Mouse (Mus musculus): ENCODE results near the gene Scaf1. TPM values are rescaled to one million over a fixed set of nuclear protein-coding genes. Genes with fewer than 3 reads are reported as not detected.
"Not testable (repeated sequence)": the region's sequence is repeated elsewhere in the genome, so short reads cannot be mapped to it uniquely, and the experiment has no call there.

Gene Scaf1
- total and polyA plus RNA-seq, 2 experiments from 2014 or later: 45.6 to 77.7 TPM

DNA sequence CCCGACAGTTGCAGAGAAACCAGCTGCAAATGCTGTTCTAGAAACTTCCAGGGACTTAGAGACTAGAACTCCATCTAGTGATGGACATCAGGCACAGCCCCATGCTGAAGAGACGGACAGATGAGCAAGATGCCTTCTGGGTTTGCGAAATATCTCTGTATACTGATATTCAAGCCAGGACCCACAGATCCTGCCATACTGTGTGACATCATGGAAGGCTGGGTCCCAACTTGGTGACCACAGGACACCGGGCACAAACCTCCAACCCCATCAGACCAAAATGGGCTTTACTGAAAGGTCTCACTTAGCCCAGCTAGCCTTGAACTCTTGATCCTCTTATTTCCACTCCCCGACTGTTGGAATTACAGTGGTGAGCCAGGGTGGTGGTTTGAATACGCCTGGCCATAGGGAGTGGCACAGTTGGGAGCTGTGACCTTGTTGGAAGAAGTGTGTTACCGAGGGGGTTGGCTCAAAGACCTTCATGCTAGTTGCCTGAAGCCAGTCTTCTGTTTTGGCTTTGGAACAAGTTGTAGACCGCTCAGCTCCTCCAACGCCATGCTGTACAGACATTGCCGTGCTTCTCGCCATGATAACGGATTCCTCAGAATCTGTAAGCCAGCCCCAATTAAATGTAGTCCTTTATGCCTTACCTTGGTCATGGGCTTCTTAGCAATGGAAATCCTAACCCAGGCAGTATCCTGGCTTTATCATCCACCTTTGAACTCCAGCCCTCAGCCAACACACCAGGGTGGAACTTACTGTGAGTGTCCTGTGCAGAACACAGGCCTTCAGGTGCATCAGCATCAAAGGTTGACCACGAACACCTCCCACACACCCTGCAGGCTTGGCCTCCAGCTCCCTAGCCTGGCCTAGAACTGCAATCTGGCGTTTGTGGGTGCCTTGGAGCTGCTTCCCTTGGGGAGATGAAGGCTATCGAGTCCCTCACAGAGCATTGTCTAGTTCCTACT lies 8.4 kb upstream of the Scaf1 start:
- no peak for DNase-seq (ENCODE audit: low spot score)
- Histone ChIP-seq H3K4me2 (ENCODE audit: low read depth, low read length) (no peak overlapping the region), H3K4me3 (ENCODE audit: low read length) (no peak overlapping the region), H3K27me3 (ENCODE audit: insufficient read depth, low read length) (no peaks in the 10 kb centered on the region), H3K4me1 (ENCODE audit: insufficient read depth, low read length) (no peaks in the 10 kb centered on the region), H3K36me3 (ENCODE audit: insufficient read depth, low read length) (peaks cover 25% of the 10 kb centered on the region), H3K9me3 (ENCODE audit: low read length) (no peaks in the 10 kb centered on the region), H3K27ac (0 out of 2 replicates have a peak overlapping the region, but pooled peaks have one; percentile 9), H3K9ac (replicated peaks; ENCODE audit: low read length) (no peak overlapping the region)
- no peak for ATAC-seq
- no peak for TF ChIP-seq CTCF (IDR thresholded peaks at IDR 0.05; ENCODE audit: low read depth)
- 86% methylated on average over 15 of the region's 15 CpGs for WGBS

DNA sequence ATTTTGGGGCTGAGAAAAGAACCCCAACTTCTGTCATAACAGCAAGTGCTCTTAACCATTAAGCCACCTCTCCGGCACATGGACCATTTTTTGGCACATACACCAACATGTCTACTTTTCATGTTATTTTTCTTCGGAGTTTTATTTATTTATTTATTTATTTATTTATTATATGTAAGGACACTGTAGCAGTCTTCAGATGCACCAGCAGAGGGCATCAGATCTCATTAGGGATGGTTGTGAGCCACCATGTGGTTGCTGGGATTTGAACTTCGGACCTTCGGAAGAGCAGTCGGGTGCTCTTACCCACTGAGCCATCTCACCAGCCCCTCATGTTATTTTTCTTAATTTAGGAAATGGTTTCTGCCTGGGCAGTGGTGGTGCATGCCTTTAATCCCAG lies 7.5 kb upstream of the Scaf1 start:
- not testable (repeated sequence) for H3K27ac ChIP-seq; H3K9me3 ChIP-seq (ENCODE audit: low read length); H3K9ac ChIP-seq (replicated peaks; ENCODE audit: low read length); H3K27me3 ChIP-seq (ENCODE audit: insufficient read depth, low read length); ATAC-seq; H3K4me3 ChIP-seq (ENCODE audit: low read length); H3K4me1 ChIP-seq (ENCODE audit: insufficient read depth, low read length); H3K4me2 ChIP-seq (ENCODE audit: low read depth, low read length)
- 69% methylated on average over 5 of the region's 5 CpGs for WGBS
- peak; percentile 25 for DNase-seq (ENCODE audit: low spot score)
- peaks cover 17% of the 10 kb centered on the region for H3K36me3 ChIP-seq (ENCODE audit: insufficient read depth, low read length)
- peak; percentile 45 for TF ChIP-seq CTCF (IDR thresholded peaks at IDR 0.05; ENCODE audit: low read depth)

DNA sequence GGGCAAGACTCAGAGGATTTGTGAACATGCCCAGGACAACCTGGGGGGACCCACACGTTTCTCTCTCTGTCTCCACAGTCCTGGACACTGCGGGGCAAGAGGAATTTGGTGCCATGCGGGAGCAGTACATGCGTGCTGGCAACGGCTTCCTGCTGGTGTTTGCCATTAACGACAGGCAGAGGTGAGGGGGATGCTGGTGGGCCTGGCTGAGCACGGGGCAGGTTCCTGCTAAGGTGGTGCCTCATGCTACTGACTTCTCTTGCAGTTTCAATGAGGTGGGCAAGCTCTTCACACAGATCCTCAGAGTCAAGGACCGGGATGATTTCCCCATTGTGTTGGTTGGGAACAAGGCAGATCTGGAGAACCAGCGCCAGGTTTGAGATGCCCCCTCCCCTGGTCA lies 4.1 kb upstream of the Scaf1 start:
- no peaks in the 10 kb centered on the region for H3K36me3 ChIP-seq (ENCODE audit: insufficient read depth, low read length)
- no peak for TF ChIP-seq CTCF (IDR thresholded peaks at IDR 0.05; ENCODE audit: low read depth)
- H3K4me2 ChIP-seq (ENCODE audit: low read depth, low read length): no peak overlapping the region
- ATAC-seq: no peak
- H3K27ac ChIP-seq: no peak overlapping the region
- no peak overlapping the region for H3K4me3 ChIP-seq (ENCODE audit: low read length)
- H3K9ac ChIP-seq (replicated peaks; ENCODE audit: low read length): no peak overlapping the region
- DNase-seq (ENCODE audit: low spot score): no peak
- 0 out of 2 replicates have a peak, but pooled peaks cover 6% of the 10 kb centered on the region for H3K4me1 ChIP-seq (ENCODE audit: insufficient read depth, low read length)
- no peaks in the 10 kb centered on the region for H3K27me3 ChIP-seq (ENCODE audit: insufficient read depth, low read length)
- no peaks in the 10 kb centered on the region for H3K9me3 ChIP-seq (ENCODE audit: low read length)
- WGBS: 74% methylated on average over 9 of the region's 9 CpGs

DNA sequence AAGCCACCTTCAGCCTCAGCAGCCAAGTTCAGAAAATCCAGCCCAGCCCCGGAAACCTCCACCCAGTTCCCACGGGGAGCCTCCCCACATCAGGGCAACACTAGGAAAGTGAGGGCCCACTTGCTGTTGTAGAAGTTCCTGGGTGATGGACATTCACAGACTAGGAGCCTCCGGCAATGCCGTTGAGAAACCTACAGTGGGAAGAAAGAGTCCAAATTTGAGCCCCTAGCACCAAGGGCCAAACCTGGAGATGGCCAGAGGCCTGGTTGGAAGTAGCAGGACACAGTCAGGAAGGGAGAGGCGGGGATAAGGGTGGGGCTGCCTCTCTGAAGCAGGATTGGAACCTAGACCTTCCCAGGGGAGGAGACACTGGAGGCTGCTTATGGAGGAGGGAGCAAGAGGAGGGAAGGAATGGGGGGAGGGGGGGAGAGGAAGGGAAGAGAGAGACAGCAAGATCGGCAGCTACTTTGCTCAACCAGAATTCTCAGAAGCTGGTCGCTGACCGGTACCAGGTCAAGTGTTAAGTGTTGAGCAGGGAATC lies 2.9 kb upstream of the Scaf1 start:
- no peak for TF ChIP-seq CTCF (IDR thresholded peaks at IDR 0.05; ENCODE audit: low read depth)
- DNase-seq (ENCODE audit: low spot score): no peak
- Histone ChIP-seq H3K27me3 (ENCODE audit: insufficient read depth, low read length) (no peaks in the 10 kb centered on the region), H3K4me3 (ENCODE audit: low read length) (no peak overlapping the region; the same call in 1 of the 2 replicates), H3K36me3 (ENCODE audit: insufficient read depth, low read length) (no peaks in the 10 kb centered on the region), H3K9me3 (ENCODE audit: low read length) (no peaks in the 10 kb centered on the region), H3K9ac (replicated peaks; ENCODE audit: low read length) (no peak overlapping the region), H3K4me2 (ENCODE audit: low read depth, low read length) (peak overlapping the region; percentile 96), H3K4me1 (ENCODE audit: insufficient read depth, low read length) (peaks cover 14% of the 10 kb centered on the region), H3K27ac (peak overlapping the region; percentile 78)
- 48% methylated on average over 8 of the region's 8 CpGs for WGBS
- ATAC-seq: no peak

DNA sequence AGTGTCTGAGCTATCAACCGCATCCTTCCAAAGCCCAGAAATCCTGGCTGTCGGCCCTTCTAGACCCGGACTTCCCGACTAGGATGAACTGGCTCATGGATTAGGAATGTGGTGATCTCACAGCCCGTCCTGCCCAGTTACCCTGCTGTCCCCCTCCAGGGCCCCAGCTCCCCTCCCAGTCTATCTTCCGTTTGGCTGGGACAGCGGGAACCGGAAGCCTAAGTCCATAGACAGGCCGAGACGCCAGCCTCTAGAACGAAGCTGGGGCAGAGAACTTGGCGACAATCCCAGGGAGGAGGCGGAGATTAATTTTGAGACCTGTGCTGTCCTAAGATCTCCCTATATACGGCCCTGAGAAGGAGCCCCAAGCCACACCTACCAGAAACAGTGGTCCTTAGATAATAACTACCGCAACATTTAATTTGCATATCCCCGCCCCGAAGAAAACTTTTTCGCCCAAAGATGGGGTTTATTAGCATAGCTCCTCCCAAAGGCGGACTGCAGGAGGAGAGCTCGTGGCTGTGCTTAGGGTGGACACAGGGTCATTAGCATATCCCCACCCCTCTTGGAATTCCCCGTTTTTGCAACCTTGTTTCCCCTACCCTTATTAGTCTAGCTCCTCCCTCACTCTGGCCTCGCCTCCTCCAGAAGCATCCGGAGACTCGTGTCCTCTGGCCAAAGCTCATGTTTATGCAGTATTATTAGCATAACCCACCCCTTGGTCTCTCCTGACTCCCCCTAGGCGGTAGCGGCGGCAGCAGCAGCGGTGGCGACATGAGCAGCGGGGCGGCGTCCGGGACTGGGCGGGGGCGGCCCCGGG lies 1.3 kb upstream of the Scaf1 start, which contains the start of gene Rras:
Gene Rras, plus strand, starts transcription at position 720 of the 820 bp plus-strand sequence.
- peak; percentile 37 for TF ChIP-seq CTCF (IDR thresholded peaks at IDR 0.05; ENCODE audit: low read depth)
- Histone ChIP-seq H3K9me3 (ENCODE audit: low read length) (no peaks in the 10 kb centered on the region), H3K4me3 (ENCODE audit: low read length) (peak within 1 kb of the TSS; percentile 65), H3K9ac (replicated peaks; ENCODE audit: low read length) (peak within 1 kb of the TSS; percentile 55), H3K36me3 (ENCODE audit: insufficient read depth, low read length) (peaks cover 9% of the 10 kb centered on the region), H3K27ac (peak within 1 kb of the TSS; percentile 80), H3K4me1 (ENCODE audit: insufficient read depth, low read length) (peaks cover 14% of the 10 kb centered on the region), H3K27me3 (ENCODE audit: insufficient read depth, low read length) (no peaks in the 10 kb centered on the region), H3K4me2 (ENCODE audit: low read depth, low read length) (peak within 1 kb of the TSS; percentile 96)
- WGBS: under 1% methylated on average over 34 of the region's 36 CpGs
- DNase-seq (ENCODE audit: low spot score) (peak; percentile 93), ATAC-seq (peak; percentile 82)

DNA sequence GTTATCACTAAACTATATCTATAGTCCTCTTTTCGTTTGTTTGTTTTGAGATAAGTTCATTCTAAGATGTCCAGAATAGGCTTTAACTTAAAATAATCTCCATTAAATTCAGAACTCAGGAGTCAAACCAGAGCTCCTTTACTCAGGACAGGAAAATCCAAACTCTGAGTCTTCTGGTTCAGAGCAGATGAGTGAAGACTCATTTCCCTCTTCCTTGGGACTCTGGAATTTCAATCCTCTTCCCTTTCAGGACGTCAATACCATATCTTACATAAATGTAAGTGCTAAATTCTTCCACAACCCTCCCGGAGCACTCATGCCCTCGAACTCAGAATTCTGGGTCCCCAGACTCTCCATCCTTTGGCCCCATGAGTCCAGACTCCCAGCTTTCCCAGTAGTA lies 598 bp upstream of the Scaf1 start:
- H3K9ac ChIP-seq (replicated peaks; ENCODE audit: low read length): peak overlapping the region; percentile 55; the same call in 1 of the 2 replicates
- peak overlapping the region; percentile 96 for H3K4me2 ChIP-seq (ENCODE audit: low read depth, low read length)
- H3K27ac ChIP-seq: peak overlapping the region; percentile 80
- no peak for TF ChIP-seq CTCF (IDR thresholded peaks at IDR 0.05; ENCODE audit: low read depth)
- no peak for DNase-seq (ENCODE audit: low spot score)
- WGBS: 5% methylated on average over 4 of the region's 4 CpGs
- H3K4me1 ChIP-seq (ENCODE audit: insufficient read depth, low read length): peaks cover 14% of the 10 kb centered on the region
- peaks cover 16% of the 10 kb centered on the region for H3K36me3 ChIP-seq (ENCODE audit: insufficient read depth, low read length)
- no peaks in the 10 kb centered on the region for H3K27me3 ChIP-seq (ENCODE audit: insufficient read depth, low read length)
- peak overlapping the region; percentile 65 for H3K4me3 ChIP-seq (ENCODE audit: low read length)
- no peaks in the 10 kb centered on the region for H3K9me3 ChIP-seq (ENCODE audit: low read length)
- ATAC-seq: no peak
